ENCODE assay signal across 19 mouse cellular contexts in the genomic region with DNA sequence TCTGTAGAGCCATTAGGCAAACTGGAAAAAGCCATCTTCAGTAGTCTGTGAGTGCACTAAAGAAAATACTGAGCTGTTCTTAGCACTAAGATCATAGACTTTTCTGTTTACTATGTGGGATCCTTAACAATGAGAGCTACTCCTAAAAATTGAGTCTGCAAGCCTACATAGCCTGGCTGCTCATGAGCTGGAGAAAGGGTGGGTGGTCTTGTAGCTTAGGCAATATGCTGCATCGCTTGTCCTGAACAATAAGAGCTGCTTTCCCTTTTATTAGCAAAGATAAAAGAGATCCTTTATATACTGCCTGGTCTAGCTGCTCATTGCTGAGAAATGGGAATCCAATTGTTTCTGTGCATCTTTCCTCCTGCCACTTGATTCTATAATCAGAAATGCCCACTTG.
DNase-seq lines count a peak whose midpoint lies in the region; ATAC-seq and TF ChIP-seq lines count a peak whose summit lies in the region.
"Had no signal": no experiment of that assay in that cellular context is flagged by ENCODE, and none has a peak within 500 bp of the region (broad histone marks: within the 10 kb centered on the region; RNA-seq: fewer than 3 reads in every experiment).

No protein-coding gene starts in this region.

- H3K9ac ChIP-seq in hindbrain, embryonic 11.5 days (ENCODE audit: low read depth, low read length), result no peak overlapping the region
- H3K9ac ChIP-seq in hindbrain, embryonic 13.5 days, result no peak overlapping the region
- H3K9ac ChIP-seq in CH12.LX (ENCODE audit: insufficient read depth, low read depth), result no peak overlapping the region
- no peak overlapping the region for H3K9ac ChIP-seq in midbrain, embryonic 13.5 days (replicated peaks)
- H3K9ac ChIP-seq: liver, postnatal 0 days had no signal

- 0 out of 2 replicates have a peak, but pooled peaks cover 3% of the 10 kb centered on the region for H3K4me1 ChIP-seq in hindbrain, embryonic 11.5 days (replicated peaks; ENCODE audit: control insufficient read depth, insufficient read depth, low read length)
- peaks cover 11% of the 10 kb centered on the region for H3K4me1 ChIP-seq in hindbrain, embryonic 13.5 days (replicated peaks)
- H3K4me1 ChIP-seq in CH12.LX (ENCODE audit: control insufficient read depth in 1 of 2, insufficient read depth in 2 of 2), result peaks cover 0 to 24% of the 10 kb centered on the region in 2 experiments; a peak in 2 of 4 replicates
- H3K4me1 ChIP-seq in midbrain, embryonic 13.5 days (replicated peaks), result peaks cover 10% of the 10 kb centered on the region; the same call in 1 of the 2 replicates
- no peaks in the 10 kb centered on the region for H3K4me1 ChIP-seq in lung, adult 2 months (ENCODE audit: control insufficient read depth, insufficient read depth, low read length)

- dilution Hi-C loops in CH12.LX (cut with MboI; ENCODE audit: extremely low pct_ligation_motif_present, extremely low pct_unique_long_range_greater_than_20kb, low sequenced_read_pairs), result no loop called here

- no peak for TF ChIP-seq RAD21 in CH12.LX (IDR thresholded peaks at IDR 0.05; ENCODE audit: low read depth, low read length)

- in situ Hi-C loops in CH12.LX (cut with MboI; ENCODE audit: low pct_ligation_motif_present, low pct_unique_long_range_greater_than_20kb, low sequenced_read_pairs), result no loop called here

- ATAC-seq in hindbrain, embryonic 11.5 days (ENCODE audit: low FRiP score), result peak; percentile 37
- ATAC-seq in hindbrain, embryonic 13.5 days (ENCODE audit: low FRiP score), result no peak
- ATAC-seq in midbrain, embryonic 13.5 days, result 0 out of 2 replicates have a peak, but pooled peaks have one; percentile 30
- ATAC-seq: activated CD4-positive, CD25-positive, alpha-beta regulatory T cell, adult 4 months; inflammation-experienced regulatory T-cells, adult 6 months; liver, postnatal 0 days; Patski had no signal

- no peak overlapping the region for H3K27ac ChIP-seq in hindbrain, embryonic 11.5 days (ENCODE audit: low read depth, low read length)
- H3K27ac ChIP-seq in hindbrain, embryonic 13.5 days, result no peak overlapping the region
- H3K27ac ChIP-seq in CH12.LX (ENCODE audit: insufficient read depth, low read depth), result no peak overlapping the region
- H3K27ac ChIP-seq in midbrain, embryonic 13.5 days, result no peak overlapping the region

- H3K36me3 ChIP-seq in hindbrain, embryonic 11.5 days (ENCODE audit: control insufficient read depth, insufficient read depth, low read length), result no peaks in the 10 kb centered on the region
- no peaks in the 10 kb centered on the region for H3K36me3 ChIP-seq in hindbrain, embryonic 13.5 days
- H3K36me3 ChIP-seq in CH12.LX (replicated peaks in 1 of 2; ENCODE audit: control insufficient read depth in 1 of 2, insufficient read depth in 1 of 2, low read length in 1 of 2), result no peaks in the 10 kb centered on the region
- H3K36me3 ChIP-seq in midbrain, embryonic 13.5 days, result no peaks in the 10 kb centered on the region

- H3K4me3 ChIP-seq in hindbrain, embryonic 11.5 days (ENCODE audit: low read depth, low read length), result no peak overlapping the region
- H3K4me3 ChIP-seq in hindbrain, embryonic 13.5 days, result no peak overlapping the region
- no peak overlapping the region for H3K4me3 ChIP-seq in CH12.LX (replicated peaks in 1 of 3; ENCODE audit: low read depth in 2 of 3, low read length in 2 of 3, poor library complexity in 1 of 3)
- H3K4me3 ChIP-seq in midbrain, embryonic 13.5 days (replicated peaks), result no peak overlapping the region
- H3K4me3 ChIP-seq in lung, adult 2 months (replicated peaks; ENCODE audit: extremely low read depth, low read depth, low read length), result no peak overlapping the region

- no peaks in the 10 kb centered on the region for H3K79me2 ChIP-seq in CH12.LX (replicated peaks; ENCODE audit: control insufficient read depth, extremely low read depth, insufficient read depth, poor library complexity, severe bottlenecking)

- WGBS in hindbrain, embryonic 11.5 days, result 36% methylated on average over 1 of the region's 1 CpGs
- 12% methylated on average over 1 of the region's 1 CpGs for WGBS in hindbrain, embryonic 13.5 days
- 0% methylated on average over 1 of the region's 1 CpGs for WGBS in midbrain, embryonic 13.5 days
- 85% methylated on average over 1 of the region's 1 CpGs for WGBS in lung, adult 2 months

- H3K27me3 ChIP-seq in hindbrain, embryonic 11.5 days (ENCODE audit: control insufficient read depth, insufficient read depth, low read length), result no peaks in the 10 kb centered on the region
- H3K27me3 ChIP-seq in hindbrain, embryonic 13.5 days, result no peaks in the 10 kb centered on the region
- H3K27me3 ChIP-seq in CH12.LX (replicated peaks), result no peaks in the 10 kb centered on the region
- no peaks in the 10 kb centered on the region for H3K27me3 ChIP-seq in midbrain, embryonic 13.5 days

- H3K4me2 ChIP-seq in hindbrain, embryonic 11.5 days (replicated peaks; ENCODE audit: low read depth, low read length), result no peak overlapping the region
- H3K4me2 ChIP-seq in hindbrain, embryonic 13.5 days, result no peak overlapping the region
- H3K4me2 ChIP-seq in CH12.LX (ENCODE audit: insufficient read depth, low read depth, poor library complexity, severe bottlenecking), result peak overlapping the region; percentile 67; the same call in 1 of the 2 replicates
- H3K4me2 ChIP-seq in midbrain, embryonic 13.5 days (replicated peaks), result no peak overlapping the region
- H3K4me2 ChIP-seq: heart, embryonic 11.5 days had no signal

- H3K9me3 ChIP-seq in hindbrain, embryonic 11.5 days (ENCODE audit: control insufficient read depth, low read length), result no peaks in the 10 kb centered on the region
- H3K9me3 ChIP-seq in hindbrain, embryonic 13.5 days, result no peaks in the 10 kb centered on the region
- H3K9me3 ChIP-seq in CH12.LX (replicated peaks; ENCODE audit: low read length), result no peaks in the 10 kb centered on the region
- H3K9me3 ChIP-seq in midbrain, embryonic 13.5 days, result no peaks in the 10 kb centered on the region

- TF ChIP-seq POLR2A in CH12.LX (IDR thresholded peaks at IDR 0.05; ENCODE audit: low read depth, low read length), result no peak
- TF ChIP-seq POLR2A in lung, adult 2 months (IDR thresholded peaks at IDR 0.05; ENCODE audit: borderline replicate concordance, extremely low read depth, low read depth, low read length), result no peak

- no peak for DNase-seq in hindbrain, embryonic 11.5 days (ENCODE audit: low spot score)
- no peak for DNase-seq in CH12.LX (ENCODE audit: extremely low read depth)
- DNase-seq in embryo, embryonic 10.5 days (ENCODE audit: low spot score), result peak; percentile 34
- DNase-seq in ovary, adult 18-20 months (ENCODE audit: low spot score), result no peak
- DNase-seq in lung, adult 2 months, result no peak
- DNase-seq: adrenal gland, postnatal 14 days; B cell, adult 2 months; cerebellum, adult 2 months; kidney, adult 9 months; kidney, postnatal 4 days; liver; liver, postnatal 0 days; lung, postnatal 36 days had no signal

- no peak for TF ChIP-seq EP300 in CH12.LX (IDR thresholded peaks at IDR 0.05; ENCODE audit: low read length)

- TF ChIP-seq CTCF in CH12.LX (conservative IDR thresholded peaks at IDR 0.05 in 1 of 2, IDR thresholded peaks at IDR 0.05 in 1 of 2; ENCODE audit: low read depth in 2 of 2, low read length in 2 of 2), result no peak
- TF ChIP-seq CTCF in lung, adult 2 months (IDR thresholded peaks at IDR 0.05; ENCODE audit: insufficient read depth, low read length), result no peak

TF ChIP-seq in CH12.LX, 34 proteins besides CTCF, POLR2A, EP300 and RAD21:
- TF ChIP-seq NELFE (IDR thresholded peaks at IDR 0.05; ENCODE audit: low read depth, low read length), result no peak
- no peak for TF ChIP-seq MAFK (IDR thresholded peaks at IDR 0.05; ENCODE audit: insufficient replicate concordance, low read length)
- TF ChIP-seq MAX (IDR thresholded peaks at IDR 0.05; ENCODE audit: low read length), result no peak
- no peak for TF ChIP-seq RCOR1 (conservative IDR thresholded peaks at IDR 0.05; ENCODE audit: low read depth, low read length)
- TF ChIP-seq ETS1 (conservative IDR thresholded peaks at IDR 0.05; ENCODE audit: low read depth, low read length), result no peak
- TF ChIP-seq CHD1 (IDR thresholded peaks at IDR 0.05; ENCODE audit: low read depth, low read length), result no peak
- TF ChIP-seq ZKSCAN1 (IDR thresholded peaks at IDR 0.05; ENCODE audit: borderline replicate concordance, low read depth, low read length), result no peak
- TF ChIP-seq E2F4 (IDR thresholded peaks at IDR 0.05; ENCODE audit: insufficient replicate concordance, low read depth, low read length), result no peak
TF ChIP-seq in CH12.LX: peak in this region for 0.
